Mouse (Mus musculus) limb, embryonic 14.5 days (tissue): ENCODE results near the gene Rxfp1. TPM values are rescaled to one million over a fixed set of nuclear protein-coding genes. Genes with fewer than 3 reads are reported as not detected.
"Not testable (repeated sequence)": the region's sequence is repeated elsewhere in the genome, so short reads cannot be mapped to it uniquely, and the experiment has no call there.

Experiments
- ATAC-seq: fragments of 200-750 bp; cut with Nextera tagmentation; 2 replicates; pipeline ENCODE4 v1.8.0; 2017; ENCODE audit warnings: low read depth, moderate number of reproducible peaks, moderate TSS enrichment; ENCODE audit not compliant: low FRiP score
- DNase-seq: peaks from one replicate; pipeline ENCODE4 v3.0.0-alpha.2; 2015; ENCODE audit warnings: low spot score
- H3K27ac ChIP-seq: fragments of 300-500 bp; sonication (generic); replicated peaks from 2 replicates; pipeline ENCODE4 v1.5.1; 2014; ENCODE audit warnings: low read depth, mild to moderate bottlenecking, low read length, moderate library complexity, mixed read lengths
- H3K27me3 ChIP-seq: fragments of 300-500 bp; sonication (generic); 2 replicates; pipeline ENCODE4 v1.6.1; 2014; ENCODE audit warnings: low read length, mixed read lengths; ENCODE audit not compliant: control insufficient read depth, insufficient read depth
- H3K36me3 ChIP-seq: fragments of 300-500 bp; sonication (generic); 2 replicates; pipeline ENCODE4 v1.6.1; 2014; ENCODE audit warnings: mild to moderate bottlenecking, low read length, moderate library complexity, mixed read lengths; ENCODE audit not compliant: control insufficient read depth, insufficient read depth
- H3K4me1 ChIP-seq: fragments of 300-500 bp; sonication (generic); 2 replicates; pipeline ENCODE4 v1.6.1; 2014; ENCODE audit warnings: antibody characterized with exemption, low read length, mixed read lengths; ENCODE audit not compliant: control insufficient read depth, insufficient read depth
- H3K4me2 ChIP-seq: fragments of 300-500 bp; sonication (generic); replicated peaks from 2 replicates; pipeline ENCODE4 v1.6.1; 2014; ENCODE audit warnings: low read depth, mild to moderate bottlenecking, low read length, moderate library complexity; ENCODE audit not compliant: severe bottlenecking
- H3K4me3 ChIP-seq: fragments of 300-500 bp; sonication (generic); replicated peaks from 2 replicates; pipeline ENCODE4 v1.5.1; 2014; ENCODE audit warnings: low read length
- H3K9ac ChIP-seq: fragments of 300-500 bp; sonication (generic); 2 replicates; pipeline ENCODE4 v1.6.1; 2014; ENCODE audit warnings: mild to moderate bottlenecking, low read depth, low read length, moderate library complexity; ENCODE audit not compliant: severe bottlenecking
- H3K9me3 ChIP-seq: fragments of 300-500 bp; sonication (generic); 2 replicates; pipeline ENCODE4 v1.6.1; 2016; ENCODE audit warnings: low read length; ENCODE audit not compliant: control insufficient read depth
- POLR2A ChIP-seq: fragments of 200-500 bp; IDR thresholded peaks from 2 replicates; pipeline ENCODE4 v1.8.0; 2012; ENCODE audit warnings: inconsistent platforms, mild to moderate bottlenecking, moderate library complexity, borderline replicate concordance; ENCODE audit not compliant: insufficient read depth, insufficient read length; ENCODE audit errors: extremely low read depth
- WGBS: fragments of 180-500 bp; shearing (Covaris S2); extraction: QIAGEN DNeasy Blood & Tissue Kit; methylation state at CpG from one replicate; pipeline ENCODE4 v1.1.7; 2014; 5-methylcytosine and 5-hydroxymethylcytosine counted together
- polyA plus RNA-seq, 2 experiments: library from polyadenylated mRNA; depleted of rRNA in 1 of 2; stranded (reverse) in 1 of 2; unstranded in 1 of 2; fragments of >200 nt; fragmentation: Nextera tagmentation in 1 of 2; extraction: Ambion mirVana in 1 of 2; gene quantifications; 2 replicates each; pipeline versions ENCODE4 v1.2.1 to v1.2.3; 2012 to 2014

Gene Rxfp1
- polyA plus RNA-seq, 2 experiments, result 0.08 to 1.0 TPM

GRCm38 (mm10) chr3:79690111-79690651, 47.5 kb downstream of the Rxfp1 start:
- no peaks in the 10 kb centered on the region for H3K4me1 ChIP-seq
- H3K4me2 ChIP-seq, result no peak overlapping the region
- H3K27ac ChIP-seq, result no peak overlapping the region
- no peak for TF ChIP-seq POLR2A
- DNase-seq (no peak), ATAC-seq (no peak)
- WGBS, result 79% methylated on average over 9 of the region's 9 CpGs
- 0 out of 2 replicates have a peak, but pooled peaks cover 5% of the 10 kb centered on the region for H3K9me3 ChIP-seq
- no peaks in the 10 kb centered on the region for H3K27me3 ChIP-seq
- no peak overlapping the region for H3K4me3 ChIP-seq
- H3K9ac ChIP-seq, result no peak overlapping the region
- H3K36me3 ChIP-seq, result no peaks in the 10 kb centered on the region

- 86% methylated on average over 4 of the region's 4 CpGs for WGBS
- H3K4me3 ChIP-seq, result not testable (repeated sequence)
These were observed 49.6 kb downstream of the Rxfp1 start for GRCm38 (mm10) chr3:79688101-79688500.

GRCm38 (mm10) chr3:79683529-79683928, 54.2 kb downstream of the Rxfp1 start:
- H3K27me3 ChIP-seq, result no peaks in the 10 kb centered on the region
- TF ChIP-seq POLR2A, result no peak
- 48% methylated on average over 8 of the region's 8 CpGs for WGBS
- H3K27ac ChIP-seq, result no peak overlapping the region
- H3K36me3 ChIP-seq, result no peaks in the 10 kb centered on the region
- H3K4me2 ChIP-seq, result no peak overlapping the region
- no peaks in the 10 kb centered on the region for H3K4me1 ChIP-seq
- DNase-seq (no peak), ATAC-seq (no peak)
- H3K9me3 ChIP-seq, result no peaks in the 10 kb centered on the region
- no peak overlapping the region for H3K9ac ChIP-seq
- H3K4me3 ChIP-seq, result no peak overlapping the region

More at GRCm38 (mm10) chr3:79688101-79688500, 49.6 kb downstream of the Rxfp1 start:
- H3K27ac ChIP-seq, H3K4me1 ChIP-seq, H3K36me3 ChIP-seq, DNase-seq, H3K27me3 ChIP-seq, ATAC-seq, H3K9ac ChIP-seq, H3K4me2 ChIP-seq, H3K9me3 ChIP-seq: not testable (repeated sequence)

- ATAC-seq (no peak), DNase-seq (no peak)
- no peaks in the 10 kb centered on the region for H3K9me3 ChIP-seq
- H3K27me3 ChIP-seq, result no peaks in the 10 kb centered on the region
- WGBS, result 69% methylated on average over 14 of the region's 14 CpGs
- no peaks in the 10 kb centered on the region for H3K4me1 ChIP-seq
- H3K4me3 ChIP-seq, result no peak overlapping the region
- H3K27ac ChIP-seq, result no peak overlapping the region
- no peak overlapping the region for H3K4me2 ChIP-seq
- H3K36me3 ChIP-seq, result no peaks in the 10 kb centered on the region
- no peak overlapping the region for H3K9ac ChIP-seq
- no peak for TF ChIP-seq POLR2A
These were observed 55.1 kb downstream of the Rxfp1 start for GRCm38 (mm10) chr3:79682351-79683132.

- Histone ChIP-seq H3K9me3 (no peaks in the 10 kb centered on the region), H3K36me3 (no peaks in the 10 kb centered on the region), H3K4me3 (no peak overlapping the region), H3K27ac (no peak overlapping the region), H3K27me3 (no peaks in the 10 kb centered on the region), H3K4me2 (no peak overlapping the region), H3K4me1 (no peaks in the 10 kb centered on the region), H3K9ac (no peak overlapping the region)
- 90% methylated on average over 3 of the region's 3 CpGs for WGBS
- DNase-seq (no peak), ATAC-seq (no peak)
- no peak for TF ChIP-seq POLR2A
These were observed 61.3 kb downstream of the Rxfp1 start for GRCm38 (mm10) chr3:79676411-79676810.
